Mouse (Mus musculus) neural tube, embryonic 11.5 days (tissue): ENCODE measurements around the gene Fhl4. TPM values are rescaled to one million over a fixed set of nuclear protein-coding genes. Genes with fewer than 3 reads are reported as not detected.

Source experiments
- polyA plus RNA-seq: library from polyadenylated mRNA; unstranded; fragments of >200 nt; fragmentation: Nextera tagmentation; extraction: Ambion mirVana; gene quantifications from 2 replicates; pipeline ENCODE4 v1.2.1, GENCODE M21; 2014

Fhl4 gene
- polyA plus RNA-seq, 1 experiment from 2014 or later: 0.93 TPM

Other genes starting within 250 kb of the Fhl4 start
- gene Ric8b, start 184.9 kb downstream of the Fhl4 start, polyA plus RNA-seq: 31.7 and 32.9 TPM in 2 replicates
- 59.5 and 65.7 TPM in 2 replicates for gene Tmem263, start 132 bp upstream of the Fhl4 start, polyA plus RNA-seq
- 35.9 and 38.8 TPM in 2 replicates for gene Mterf2, start 25.5 kb upstream of the Fhl4 start, polyA plus RNA-seq
- gene Cry1, start 82.6 kb upstream of the Fhl4 start, polyA plus RNA-seq: 31.7 and 34.2 TPM in 2 replicates